Mouse (Mus musculus) hindbrain, embryonic 11.5 days (tissue): ENCODE results near the gene Aanat. TPM values are rescaled to one million over a fixed set of nuclear protein-coding genes. Genes with fewer than 3 reads are reported as not detected.

Experiments
- ATAC-seq: fragments of 200-750 bp; cut with Nextera tagmentation; 2 replicates; pipeline ENCODE4 v1.8.0; 2017; ENCODE audit warnings: mild to moderate bottlenecking, moderate TSS enrichment, moderate library complexity; ENCODE audit not compliant: low FRiP score
- DNase-seq: peaks from one replicate; pipeline ENCODE4 v3.0.0-alpha.2; 2015; ENCODE audit warnings: low spot score
- H3K27ac ChIP-seq: fragments of 300-500 bp; sonication (generic); 2 replicates; pipeline ENCODE4 v1.5.1; 2014; ENCODE audit warnings: mild to moderate bottlenecking, low read depth, low read length
- H3K27me3 ChIP-seq: fragments of 300-500 bp; sonication (generic); 2 replicates; pipeline ENCODE4 v1.6.1; 2014; ENCODE audit warnings: mild to moderate bottlenecking, low read length, moderate library complexity, mixed read lengths; ENCODE audit not compliant: control insufficient read depth, insufficient read depth
- H3K36me3 ChIP-seq: fragments of 300-500 bp; sonication (generic); 2 replicates; pipeline ENCODE4 v1.6.1; 2014; ENCODE audit warnings: mild to moderate bottlenecking, low read length, moderate library complexity, mixed read lengths; ENCODE audit not compliant: control insufficient read depth, insufficient read depth
- H3K4me1 ChIP-seq: fragments of 300-500 bp; sonication (generic); replicated peaks from 2 replicates; pipeline ENCODE4 v1.6.1; 2014; ENCODE audit warnings: low read length, mixed read lengths; ENCODE audit not compliant: control insufficient read depth, insufficient read depth
- H3K4me2 ChIP-seq: fragments of 300-500 bp; sonication (generic); replicated peaks from 2 replicates; pipeline ENCODE4 v1.6.1; 2014; ENCODE audit warnings: mild to moderate bottlenecking, low read depth, low read length
- H3K4me3 ChIP-seq: fragments of 300-500 bp; sonication (generic); 2 replicates; pipeline ENCODE4 v1.5.1; 2014; ENCODE audit warnings: low read depth, low read length
- H3K9ac ChIP-seq: fragments of 300-500 bp; sonication (generic); 2 replicates; pipeline ENCODE4 v1.6.1; 2014; ENCODE audit warnings: low read depth, low read length
- H3K9me3 ChIP-seq: fragments of 300-500 bp; sonication (generic); 2 replicates; pipeline ENCODE4 v1.6.1; 2016; ENCODE audit warnings: low read length; ENCODE audit not compliant: control insufficient read depth
- WGBS: fragments of 180-500 bp; shearing (Covaris S2); extraction: QIAGEN DNeasy Blood & Tissue Kit; methylation state at CpG from one replicate; pipeline ENCODE4 v1.1.7; 2014; 5-methylcytosine and 5-hydroxymethylcytosine counted together
- polyA plus RNA-seq: library from polyadenylated mRNA; unstranded; fragments of >200 nt; fragmentation: Nextera tagmentation; extraction: Ambion mirVana; gene quantifications from 2 replicates; pipeline ENCODE4 v1.2.1, GENCODE M21; 2014

Aanat gene
- polyA plus RNA-seq, 1 experiment from 2014 or later = not detected

GRCm38 (mm10) chr11:116593345-116593744 is 7.1 kb downstream of the Aanat start:
- Histone ChIP-seq H3K4me1 (0 out of 2 replicates have a peak, but pooled peaks cover 2% of the 10 kb centered on the region), H3K9me3 (no peaks in the 10 kb centered on the region), H3K27me3 (no peaks in the 10 kb centered on the region), H3K4me3 (no peak overlapping the region), H3K4me2 (no peak overlapping the region), H3K36me3 (no peaks in the 10 kb centered on the region), H3K9ac (no peak overlapping the region), H3K27ac (no peak overlapping the region)
- ATAC-seq (no peak), DNase-seq (no peak)
- 72% methylated on average over 4 of the region's 4 CpGs for WGBS

DNA sequence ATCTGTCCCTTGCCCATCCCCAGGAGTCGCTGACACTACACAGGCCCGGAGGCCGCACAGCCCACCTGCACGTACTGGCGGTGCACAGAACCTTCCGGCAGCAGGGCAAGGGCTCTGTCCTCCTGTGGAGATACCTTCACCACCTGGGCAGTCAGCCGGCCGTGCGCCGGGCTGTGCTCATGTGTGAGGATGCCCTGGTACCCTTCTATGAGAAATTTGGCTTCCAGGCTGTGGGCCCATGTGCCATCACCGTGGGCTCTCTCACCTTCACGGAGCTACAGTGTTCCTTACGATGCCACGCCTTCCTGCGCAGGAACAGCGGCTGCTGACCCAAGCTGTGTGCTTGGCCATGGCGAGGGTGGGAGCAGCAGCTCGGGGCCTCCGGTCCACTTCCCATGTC is 10.5 kb downstream of the Aanat start:
- DNase-seq = no peak
- no peak overlapping the region for H3K4me3 ChIP-seq
- no peaks in the 10 kb centered on the region for H3K9me3 ChIP-seq
- no peak overlapping the region for H3K4me2 ChIP-seq
- H3K9ac ChIP-seq = no peak overlapping the region
- H3K4me1 ChIP-seq = no peaks in the 10 kb centered on the region
- no peak overlapping the region for H3K27ac ChIP-seq
- WGBS = 88% methylated on average over 19 of the region's 19 CpGs
- no peaks in the 10 kb centered on the region for H3K36me3 ChIP-seq
- ATAC-seq = no peak
- H3K27me3 ChIP-seq = no peaks in the 10 kb centered on the region

GRCm38 (mm10) chr11:116598193-116598592 is 12.0 kb downstream of the Aanat start:
- no peak overlapping the region for H3K9ac ChIP-seq
- no peak overlapping the region for H3K4me3 ChIP-seq
- no peaks in the 10 kb centered on the region for H3K27me3 ChIP-seq
- no peaks in the 10 kb centered on the region for H3K9me3 ChIP-seq
- ATAC-seq = no peak
- WGBS = 91% methylated on average over 8 of the region's 8 CpGs
- no peaks in the 10 kb centered on the region for H3K36me3 ChIP-seq
- no peak overlapping the region for H3K4me2 ChIP-seq
- H3K4me1 ChIP-seq = no peaks in the 10 kb centered on the region
- no peak for DNase-seq
- H3K27ac ChIP-seq = no peak overlapping the region

DNA sequence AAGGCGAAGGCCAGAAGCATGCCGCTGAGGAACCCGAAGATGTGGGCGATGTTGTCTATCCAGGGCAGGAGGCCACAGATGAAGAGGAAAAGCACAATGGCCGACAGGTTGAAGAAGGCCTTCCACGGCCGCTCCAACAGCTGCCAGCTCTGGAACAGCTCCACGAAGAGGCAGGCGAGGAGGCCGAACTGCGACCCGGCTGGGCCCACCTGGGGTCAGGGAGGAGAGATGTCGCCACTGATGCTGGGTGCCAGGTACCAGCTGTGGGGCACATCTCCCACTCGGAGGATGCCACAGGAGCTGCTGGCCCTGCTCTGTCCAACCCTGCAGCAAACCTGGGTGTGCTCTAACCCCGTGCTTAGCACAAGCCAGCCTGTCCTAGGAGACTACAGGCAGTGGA is 13.0 kb downstream of the Aanat start:
- Histone ChIP-seq H3K9me3 (no peaks in the 10 kb centered on the region), H3K4me3 (no peak overlapping the region), H3K4me1 (no peaks in the 10 kb centered on the region), H3K27me3 (no peaks in the 10 kb centered on the region), H3K27ac (no peak overlapping the region), H3K4me2 (no peak overlapping the region), H3K36me3 (no peaks in the 10 kb centered on the region), H3K9ac (no peak overlapping the region)
- WGBS = 95% methylated on average over 15 of the region's 15 CpGs
- DNase-seq (no peak), ATAC-seq (no peak)

- Histone ChIP-seq H3K36me3 (no peaks in the 10 kb centered on the region), H3K9me3 (no peaks in the 10 kb centered on the region), H3K27me3 (no peaks in the 10 kb centered on the region), H3K9ac (no peak overlapping the region), H3K4me2 (no peak overlapping the region), H3K27ac (no peak overlapping the region), H3K4me1 (no peaks in the 10 kb centered on the region), H3K4me3 (no peak overlapping the region)
- no peak for DNase-seq
- no peak for ATAC-seq
- WGBS = 88% methylated on average over 8 of the region's 8 CpGs
Observed at GRCm38 (mm10) chr11:116601166-116601565, 14.9 kb downstream of the Aanat start.

- Histone ChIP-seq H3K9me3 (no peaks in the 10 kb centered on the region), H3K4me1 (no peaks in the 10 kb centered on the region), H3K9ac (no peak overlapping the region), H3K4me2 (no peak overlapping the region), H3K27me3 (no peaks in the 10 kb centered on the region), H3K27ac (no peak overlapping the region), H3K36me3 (no peaks in the 10 kb centered on the region), H3K4me3 (no peak overlapping the region)
- 81% methylated on average over 8 of the region's 8 CpGs for WGBS
- ATAC-seq (no peak), DNase-seq (no peak)
Observed at GRCm38 (mm10) chr11:116602043-116602442, 15.8 kb downstream of the Aanat start.

DNA sequence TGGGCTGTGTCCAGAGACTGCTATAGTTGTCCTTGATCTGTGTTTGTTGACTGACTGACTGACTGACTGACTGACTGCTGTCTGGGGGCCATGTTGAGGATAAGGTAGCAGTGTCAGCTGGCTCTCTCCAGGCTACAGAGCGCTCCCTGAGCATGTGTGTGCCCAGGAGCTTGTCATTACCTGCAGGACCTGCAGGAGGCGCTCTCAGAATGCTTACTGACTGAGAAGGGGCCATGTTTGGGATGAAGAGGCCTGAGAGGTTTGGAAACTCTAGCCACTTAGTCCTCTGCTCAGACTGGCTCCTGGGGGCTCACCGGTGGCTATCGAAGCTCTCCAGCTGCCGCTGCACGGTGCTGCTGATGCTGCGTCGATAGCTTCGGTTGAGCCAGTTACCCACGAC is 17.1 kb downstream of the Aanat start:
- no peak overlapping the region for H3K4me2 ChIP-seq
- no peaks in the 10 kb centered on the region for H3K27me3 ChIP-seq
- H3K9ac ChIP-seq = no peak overlapping the region
- no peak overlapping the region for H3K27ac ChIP-seq
- no peak overlapping the region for H3K4me3 ChIP-seq
- no peaks in the 10 kb centered on the region for H3K4me1 ChIP-seq
- no peaks in the 10 kb centered on the region for H3K9me3 ChIP-seq
- ATAC-seq (no peak), DNase-seq (no peak)
- H3K36me3 ChIP-seq = no peaks in the 10 kb centered on the region
- WGBS = 76% methylated on average over 10 of the region's 10 CpGs

- Histone ChIP-seq H3K36me3 (no peaks in the 10 kb centered on the region), H3K4me2 (no peak overlapping the region), H3K4me3 (no peak overlapping the region), H3K27me3 (no peaks in the 10 kb centered on the region), H3K4me1 (no peaks in the 10 kb centered on the region), H3K9me3 (no peaks in the 10 kb centered on the region), H3K27ac (no peak overlapping the region), H3K9ac (no peak overlapping the region)
- ATAC-seq = no peak
- WGBS = 87% methylated on average over 12 of the region's 12 CpGs
- no peak for DNase-seq
Observed at GRCm38 (mm10) chr11:116604097-116604496, 17.9 kb downstream of the Aanat start.

DNA sequence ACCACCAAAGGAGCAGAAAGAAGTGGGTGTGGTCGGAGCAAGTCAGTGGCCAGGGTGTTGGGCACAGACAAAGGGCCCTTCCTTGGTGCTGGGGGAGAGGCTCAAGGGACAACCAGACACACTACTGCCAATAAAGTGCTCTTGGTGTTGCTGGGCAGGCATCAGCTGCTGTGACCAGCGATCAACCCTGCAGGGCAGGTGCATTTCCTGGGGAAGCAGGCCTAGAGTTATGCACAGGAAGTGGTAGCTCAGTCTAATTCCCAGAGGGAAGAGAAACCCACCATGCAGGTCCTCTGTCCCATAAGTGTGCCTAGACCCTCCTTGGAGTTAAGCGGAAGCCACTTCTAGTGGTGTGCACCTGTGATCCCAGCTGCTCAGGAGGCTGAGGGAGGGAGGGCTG is 21.5 kb downstream of the Aanat start:
- 89% methylated on average over 3 of the region's 3 CpGs for WGBS

More for the DNA sequence above, 21.5 kb downstream of the Aanat start:
- DNase-seq (no peak), ATAC-seq (no peak)
- Histone ChIP-seq H3K27me3 (no peaks in the 10 kb centered on the region), H3K36me3 (no peaks in the 10 kb centered on the region), H3K9me3 (no peaks in the 10 kb centered on the region), H3K4me3 (no peak overlapping the region), H3K27ac (no peak overlapping the region), H3K4me2 (no peak overlapping the region), H3K9ac (no peak overlapping the region), H3K4me1 (no peaks in the 10 kb centered on the region)
